Mouse (Mus musculus): ENCODE data around the gene Ces2e.

- TF ChIP-seq CTCF (IDR thresholded peaks at IDR 0.05; ENCODE audit: control insufficient read depth, insufficient read depth, insufficient read length) (no peak), MYOD1 (IDR thresholded peaks at IDR 0.05; ENCODE audit: control insufficient read depth, insufficient read length, low read depth) (no peak), CEBPB (IDR thresholded peaks at IDR 0.05; ENCODE audit: low read depth) (no peak), FOSL1 (IDR thresholded peaks at IDR 0.05; ENCODE audit: insufficient read depth, low read length, poor library complexity, severe bottlenecking) (no peak)
Observed at GRCm38 (mm10) chr8:104961537-104961961, 35.5 kb downstream of the Ces2e start, which contains the start of gene Ces2g.
